Mouse (Mus musculus) spleen, adult 12 weeks (tissue): ENCODE data around the gene Prss29.

Source experiments
- DNase-seq: peaks from one replicate; pipeline ENCODE4 v3.0.0; 2022; ENCODE audit warnings: low spot score

The Prss29 gene

DNA sequence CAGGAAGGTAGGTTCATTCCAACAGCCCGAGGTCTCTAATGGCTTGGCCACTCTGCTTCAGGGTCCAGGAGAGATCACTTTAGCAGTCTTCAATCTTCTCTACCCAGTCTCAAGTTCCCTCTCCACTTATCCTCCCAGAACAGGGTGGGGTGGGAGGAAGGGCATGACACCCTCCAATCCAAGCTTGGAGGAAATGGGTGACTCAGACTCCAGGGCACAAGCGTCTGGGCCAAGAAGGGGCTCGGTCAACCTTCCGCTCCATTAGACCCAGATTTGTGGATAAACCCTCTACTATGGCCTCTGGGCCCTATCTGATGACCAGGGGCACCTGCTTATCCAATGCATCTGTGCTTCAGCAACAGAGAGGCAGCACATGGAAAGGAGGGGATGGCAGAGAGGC, 27.0 kb downstream of the Prss29 start, which contains the start of gene Tpsab1:
Tpsab1 (minus strand) TSS at position 101 of the 400 bp plus-strand sequence.
- no peak for DNase-seq

DNA sequence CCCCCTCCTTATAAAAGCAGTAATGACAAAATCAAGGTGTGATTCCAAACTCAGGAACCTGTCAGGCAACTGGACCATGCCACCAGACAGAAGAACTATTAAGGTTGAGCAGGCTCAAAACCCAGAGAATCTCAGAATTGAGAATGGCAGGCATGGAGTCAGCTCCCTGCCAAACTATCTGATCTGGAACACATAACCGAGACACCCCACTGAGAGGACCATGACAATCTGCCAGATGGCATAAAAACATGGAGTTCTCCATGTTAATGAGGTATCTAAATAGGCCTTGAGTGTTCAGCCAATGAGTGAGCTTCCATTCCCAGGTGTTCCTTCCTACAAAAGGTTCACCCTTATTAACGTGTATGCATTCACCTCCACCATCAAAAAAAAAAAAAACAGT, 42.8 kb downstream of the Prss29 start:
- no peak for DNase-seq

DNA sequence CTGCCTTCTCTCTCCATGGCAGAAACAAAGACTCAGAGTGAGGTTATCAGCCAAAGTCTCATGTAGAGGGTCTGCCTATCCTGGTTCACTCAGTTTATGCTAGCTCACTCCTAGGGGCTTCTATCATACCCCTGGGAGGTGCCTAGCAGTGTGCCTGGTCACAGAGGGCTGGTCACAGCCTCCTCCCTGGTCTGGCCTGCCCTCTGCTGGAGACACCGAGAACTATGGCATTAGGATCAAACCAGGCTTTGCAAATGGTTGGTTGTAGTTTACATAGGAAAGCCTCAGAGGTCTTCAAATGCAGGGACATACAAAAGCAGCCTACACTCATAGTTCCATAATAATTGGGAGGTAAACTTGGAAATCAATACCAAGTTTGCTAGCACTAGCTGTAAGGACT, 45.3 kb downstream of the Prss29 start:
- no peak for DNase-seq

DNA sequence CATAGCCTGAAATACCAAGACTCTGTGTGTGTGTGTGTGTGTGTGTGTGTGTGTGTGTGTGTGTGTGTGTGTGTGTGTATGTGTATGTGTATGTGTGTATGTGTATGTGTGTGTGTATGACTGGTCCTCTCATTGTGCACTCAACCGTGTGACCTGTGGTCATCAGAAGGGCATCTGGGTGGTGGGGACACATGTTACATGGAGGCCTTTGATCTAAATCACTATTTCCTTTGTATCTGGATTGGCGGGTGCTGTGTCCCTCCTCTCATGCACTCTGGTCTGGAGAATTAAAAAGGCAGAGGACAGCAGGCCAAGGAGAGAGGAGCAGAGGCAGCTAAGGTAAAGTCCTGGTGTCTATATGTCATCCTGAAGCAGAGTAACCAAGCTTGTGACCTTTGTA, 47.6 kb downstream of the Prss29 start, which contains the start of gene Tpsb2:
Tpsb2 (plus strand) TSS at position 301 of the 400 bp plus-strand sequence.
- DNase-seq = no peak

DNA sequence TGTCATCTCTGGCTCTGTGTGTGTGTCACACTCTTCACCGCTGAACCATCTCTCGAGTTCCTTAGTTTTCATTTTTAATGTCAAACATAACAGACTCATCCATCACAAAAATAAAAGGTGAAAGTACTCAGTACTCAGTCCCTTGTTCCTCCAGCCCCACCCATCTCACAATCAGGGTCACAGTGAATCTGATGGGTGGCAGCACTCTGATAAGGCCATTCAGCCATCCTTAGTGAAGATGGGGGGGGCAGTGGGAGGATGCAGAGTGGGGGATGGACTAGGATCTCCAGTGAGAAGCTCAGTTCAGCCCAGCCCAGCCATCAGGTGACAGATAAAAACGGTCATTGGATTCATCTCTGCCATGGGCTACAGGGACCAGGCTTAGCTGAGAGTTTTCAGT, 50.5 kb downstream of the Prss29 start, which contains the start of gene Tpsg1:
Tpsg1 (plus strand) TSS at position 301 of the 400 bp plus-strand sequence.
- DNase-seq = no peak
